Mouse (Mus musculus): ENCODE measurements around the gene Tut1.
A peak's percentile ranks its signal among the peaks of the same experiment; 100 is the strongest.
"Not testable (repeated sequence)": the region's sequence is repeated elsewhere in the genome, so short reads cannot be mapped to it uniquely, and the experiment has no call there.

The Tut1 gene

DNA sequence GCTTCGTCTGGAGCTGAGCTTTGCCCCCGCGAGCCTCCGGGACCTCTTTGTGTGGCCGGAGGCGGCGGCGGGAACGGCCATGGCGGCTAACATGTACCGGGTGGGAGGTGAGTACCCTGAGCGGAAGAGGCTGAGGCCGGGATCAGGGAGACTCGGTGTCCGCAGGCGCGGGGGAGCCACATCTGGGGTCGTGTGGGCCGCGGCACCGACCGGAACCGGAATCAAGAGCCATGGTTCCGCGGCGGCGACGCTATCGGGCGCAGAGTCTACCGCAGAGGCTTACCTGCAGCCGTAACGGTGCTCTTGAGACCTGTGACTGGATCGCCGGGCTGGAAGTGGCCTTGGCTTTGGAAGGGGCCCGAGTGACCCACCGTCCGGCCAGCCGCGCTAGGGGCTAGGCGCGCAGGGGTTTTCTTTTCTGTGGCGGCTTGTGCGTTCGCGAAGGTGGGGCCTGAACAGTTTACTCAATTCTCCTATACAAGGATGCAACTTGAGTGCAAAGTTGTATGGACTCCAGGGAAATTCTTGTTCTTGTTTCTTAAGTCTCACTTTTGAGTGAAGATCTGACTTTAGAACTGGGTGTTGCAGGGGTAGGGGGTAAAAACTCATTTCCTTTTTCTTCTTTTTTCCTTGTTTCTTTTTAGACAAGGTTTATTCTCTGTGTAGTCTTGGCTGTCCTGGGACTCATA is 11.2 kb upstream of the Tut1 start:
- DNase-seq (ENCODE audit: extremely low read depth, insufficient read length, low spot score): peak; percentile 72

DNA sequence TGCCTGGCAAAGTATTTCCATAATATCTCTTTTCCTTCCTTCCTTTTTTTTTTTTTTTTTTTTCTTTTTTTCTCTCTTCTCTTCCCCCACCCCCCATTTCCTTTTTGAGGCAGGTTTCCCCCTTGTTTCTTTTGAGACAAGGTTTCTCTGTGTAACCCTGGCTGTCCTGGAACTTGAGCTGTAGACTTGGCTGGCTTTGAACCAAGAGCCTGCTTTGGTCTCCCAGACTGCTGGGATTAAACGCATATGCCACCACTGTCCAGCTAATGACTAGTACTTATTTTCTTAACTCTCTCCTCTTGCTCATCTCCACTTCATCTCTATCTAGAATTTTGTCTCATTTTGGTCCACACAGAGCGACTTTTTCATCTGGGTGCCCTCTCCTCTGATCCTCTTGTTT is 10.6 kb upstream of the Tut1 start:
- no peak for DNase-seq (ENCODE audit: extremely low read depth, insufficient read length, low spot score)

DNA sequence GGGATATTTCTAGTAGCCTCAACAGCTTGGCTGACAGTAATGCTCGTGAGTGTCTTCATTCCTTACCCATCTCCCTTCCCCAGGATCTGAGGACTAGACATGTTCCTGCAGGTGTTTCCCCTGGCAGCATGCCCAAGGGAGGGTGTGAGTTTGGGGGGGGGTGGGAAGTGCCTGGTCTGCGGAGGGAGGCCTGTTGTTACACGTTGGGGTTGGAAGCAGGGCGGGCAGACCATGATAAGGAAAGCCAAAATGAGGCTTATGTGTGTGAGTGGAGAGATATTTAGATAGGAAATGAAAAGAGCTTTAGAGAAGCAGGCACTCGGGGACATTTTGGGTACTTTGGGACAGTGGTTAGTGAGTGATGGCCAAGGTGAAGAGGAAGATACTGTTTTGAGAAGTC is 9.6 kb upstream of the Tut1 start:
- no peak for DNase-seq (ENCODE audit: extremely low read depth, insufficient read length, low spot score)

DNA sequence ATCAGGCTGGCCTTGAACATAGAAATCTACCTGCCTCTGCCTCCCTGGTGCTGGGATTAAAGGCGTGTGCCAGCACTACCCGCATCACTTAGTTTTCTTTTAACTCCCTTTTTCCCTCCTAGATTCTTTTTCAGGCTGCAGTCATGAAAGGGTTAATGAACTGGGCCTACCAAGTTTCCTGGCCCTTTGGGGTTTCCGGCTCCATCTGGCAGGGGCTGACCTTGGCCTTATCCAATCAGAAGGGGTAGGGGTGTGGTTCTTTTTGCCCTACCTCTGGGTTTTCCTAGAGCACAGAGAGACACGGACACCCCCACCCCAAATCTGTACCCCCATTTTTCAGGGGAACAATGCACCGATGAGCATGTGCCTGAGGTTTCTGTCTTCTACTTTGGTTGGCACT is 8.9 kb upstream of the Tut1 start:
- DNase-seq (ENCODE audit: extremely low read depth, insufficient read length, low spot score): no peak

DNA sequence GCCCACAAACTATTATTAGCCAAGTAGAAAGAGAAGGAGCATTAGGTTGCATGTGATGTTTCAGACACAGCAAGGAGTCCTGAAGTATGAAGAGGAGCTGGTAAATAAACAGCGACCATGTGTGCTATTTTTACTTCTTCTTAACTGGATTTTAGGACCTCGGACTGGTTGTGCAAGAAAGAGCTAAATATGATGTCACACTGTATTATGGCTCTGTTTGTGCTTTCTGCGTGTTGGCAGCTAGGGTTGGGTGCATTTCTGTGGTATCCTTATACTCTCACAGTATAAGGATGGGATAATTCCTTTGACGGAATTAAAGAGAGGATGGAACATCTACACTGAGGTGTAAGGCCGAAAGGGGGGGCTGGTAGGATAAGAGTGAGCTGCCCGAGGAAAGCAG is 8.4 kb upstream of the Tut1 start:
- DNase-seq (ENCODE audit: extremely low read depth, insufficient read length, low spot score): no peak

DNA sequence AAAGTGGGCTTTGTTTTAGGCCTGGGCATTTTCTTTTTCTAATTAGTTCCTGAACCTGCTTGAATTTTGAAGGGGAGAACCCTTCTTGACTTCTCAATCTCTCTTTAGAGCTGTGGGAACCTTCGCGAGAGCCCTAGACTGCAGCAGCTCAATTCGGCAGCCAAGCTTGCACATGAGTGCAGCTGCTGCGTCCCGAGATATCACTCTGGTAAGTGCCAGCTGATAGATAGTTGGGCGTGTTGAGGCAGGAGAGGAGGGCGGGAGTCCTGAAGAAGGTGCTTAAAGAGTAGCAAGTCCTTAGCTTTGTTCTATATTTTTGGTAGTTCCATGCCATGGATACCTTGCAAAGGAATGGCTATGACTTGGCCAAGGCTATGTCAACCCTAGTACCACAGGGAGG is 6.7 kb upstream of the Tut1 start:
- DNase-seq (ENCODE audit: extremely low read depth, insufficient read length, low spot score): no peak

DNA sequence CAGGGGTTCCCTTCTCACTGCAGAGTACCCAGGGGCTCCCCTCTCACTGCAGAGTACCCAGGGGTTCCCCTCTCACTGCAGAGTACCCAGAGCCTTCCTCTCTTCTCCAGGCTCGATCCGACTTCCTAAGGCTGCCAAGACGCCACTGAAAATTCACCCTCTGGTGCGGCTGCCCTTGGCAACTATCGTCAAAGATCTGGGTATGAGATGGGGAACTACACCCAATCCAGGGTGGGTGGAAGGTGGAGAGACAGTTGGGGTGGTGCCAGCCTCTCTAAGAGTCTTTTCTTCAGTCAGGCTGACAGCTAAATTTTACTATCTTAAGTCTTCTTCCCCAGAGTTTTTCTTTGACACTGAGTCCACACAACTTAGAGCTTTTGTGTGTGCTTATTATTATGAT is 3.5 kb upstream of the Tut1 start:
- no peak for DNase-seq (ENCODE audit: extremely low read depth, insufficient read length, low spot score)

DNA sequence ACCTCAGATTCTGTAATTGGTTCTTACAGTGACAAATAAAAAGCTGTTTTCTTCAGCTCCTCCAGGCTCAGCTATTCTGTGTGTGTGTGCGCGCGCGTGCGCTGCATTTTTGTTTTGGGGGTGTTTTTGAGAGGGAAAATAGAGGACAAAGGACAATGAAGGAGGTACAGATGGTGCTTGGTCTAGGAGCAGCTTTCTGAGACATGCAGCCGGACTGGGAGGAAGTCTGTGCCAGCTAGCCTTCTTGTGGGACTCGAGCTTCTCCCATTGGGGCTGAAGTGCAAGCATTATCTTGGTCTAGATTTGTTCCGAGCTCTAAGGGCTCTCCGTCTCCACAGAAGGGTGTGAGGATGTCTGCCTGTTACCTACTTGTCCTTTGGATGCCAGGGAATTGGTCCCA is 1.4 kb upstream of the Tut1 start:
- no peak for DNase-seq (ENCODE audit: extremely low read depth, insufficient read length, low spot score)

DNA sequence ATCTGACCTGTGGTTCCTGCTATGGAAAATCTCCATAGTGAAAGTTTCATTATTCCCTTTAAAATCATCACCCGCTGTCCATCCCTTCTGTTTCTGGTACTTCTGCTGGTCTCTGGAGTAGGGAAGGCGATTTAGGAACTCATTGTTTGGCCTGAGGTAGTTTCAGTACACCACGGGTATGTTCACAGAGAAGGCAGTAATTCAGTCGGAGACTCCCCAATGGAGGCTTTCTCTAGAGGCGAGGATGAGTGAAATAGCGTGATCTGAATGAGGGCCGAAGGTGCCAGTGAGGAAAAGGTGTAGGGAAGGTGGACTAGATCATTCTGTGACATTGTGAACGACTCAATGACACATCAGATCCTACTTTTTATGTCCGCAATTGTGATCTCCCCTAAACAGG is 524 bp downstream of the Tut1 start:
- DNase-seq (ENCODE audit: extremely low read depth, insufficient read length, low spot score): no peak

DNA sequence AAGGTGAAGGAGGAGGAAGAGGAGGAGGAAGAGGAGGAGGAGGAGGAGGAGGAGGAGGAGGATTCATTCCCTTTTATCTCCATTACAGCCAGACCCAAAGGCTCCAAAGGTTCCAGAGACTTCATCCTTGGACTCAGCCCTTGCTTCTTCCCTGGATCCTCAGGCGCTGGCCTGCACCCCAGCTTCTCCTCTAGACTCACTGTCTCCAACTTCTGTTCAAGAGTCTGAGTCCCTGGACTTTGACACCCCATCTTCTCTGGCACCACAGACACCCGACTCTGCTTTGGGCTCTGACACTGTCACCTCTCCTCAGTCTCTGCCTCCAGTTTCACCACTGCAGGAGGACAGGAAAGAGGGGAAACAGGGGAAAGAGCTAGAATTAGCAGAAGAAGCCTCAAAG is 8.6 kb downstream of the Tut1 start:
- no peak for DNase-seq (ENCODE audit: extremely low read depth, insufficient read length, low spot score)

DNA sequence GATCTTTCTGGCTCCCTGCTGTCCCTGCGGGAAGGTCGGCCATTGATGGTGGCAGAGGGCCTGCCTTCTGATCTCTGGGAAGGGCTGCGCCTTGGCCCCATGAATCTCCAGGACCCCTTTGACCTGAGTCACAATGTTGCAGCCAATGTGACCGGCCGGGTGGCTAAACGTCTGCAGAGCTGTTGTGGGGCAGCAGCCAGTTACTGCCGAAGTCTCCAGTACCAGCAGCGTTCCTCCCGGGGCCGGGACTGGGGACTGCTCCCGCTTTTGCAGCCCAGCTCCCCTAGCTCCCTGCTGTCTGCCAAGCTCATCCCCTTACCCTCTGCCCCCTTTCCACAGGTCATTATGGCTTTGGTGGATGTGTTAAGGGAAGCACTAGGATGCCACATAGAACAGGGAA is 11.4 kb downstream of the Tut1 start:
- no peak for DNase-seq (ENCODE audit: extremely low read depth, insufficient read length, low spot score)

DNA sequence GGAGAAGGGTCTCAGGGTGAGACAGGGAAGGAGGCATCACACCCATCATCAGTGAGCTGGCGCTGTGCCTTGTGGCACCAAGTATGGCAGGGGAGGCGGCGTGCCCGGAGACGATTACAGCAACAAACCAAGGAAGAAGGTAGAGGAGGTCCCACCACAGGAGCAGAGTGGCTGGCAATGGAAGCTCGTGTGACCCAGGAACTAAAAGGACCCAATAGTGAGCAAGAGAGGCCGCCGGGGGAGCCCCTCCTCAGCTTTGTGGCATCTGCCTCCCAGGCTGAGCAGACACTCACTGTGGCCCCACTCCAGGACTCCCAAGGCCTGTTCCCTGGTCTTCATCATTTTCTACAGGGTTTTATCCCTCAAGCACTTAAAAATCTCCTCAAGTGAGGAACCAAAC is 12.1 kb downstream of the Tut1 start:
- no peak for DNase-seq (ENCODE audit: extremely low read depth, insufficient read length, low spot score)

DNA sequence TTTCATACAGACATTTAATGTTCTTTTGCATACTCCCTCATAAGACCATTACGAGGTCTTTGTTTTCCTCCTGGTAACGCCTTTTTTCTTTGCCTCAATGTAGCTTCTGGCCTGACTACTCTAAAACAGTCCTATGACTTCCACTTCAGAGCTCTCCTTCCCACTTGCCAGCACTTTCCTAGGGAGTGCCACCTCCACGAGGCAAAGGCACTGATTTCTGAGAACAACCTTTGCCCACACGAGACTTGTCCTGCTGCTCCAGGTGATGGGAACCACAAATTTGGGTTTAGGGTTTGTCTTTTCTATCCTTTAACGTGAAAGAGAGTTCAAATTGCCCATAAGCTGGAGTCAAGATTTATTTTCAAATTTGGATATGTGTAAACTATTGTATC is 12.5 kb downstream of the Tut1 start:
- DNase-seq (ENCODE audit: extremely low read depth, insufficient read length, low spot score): no peak

DNA sequence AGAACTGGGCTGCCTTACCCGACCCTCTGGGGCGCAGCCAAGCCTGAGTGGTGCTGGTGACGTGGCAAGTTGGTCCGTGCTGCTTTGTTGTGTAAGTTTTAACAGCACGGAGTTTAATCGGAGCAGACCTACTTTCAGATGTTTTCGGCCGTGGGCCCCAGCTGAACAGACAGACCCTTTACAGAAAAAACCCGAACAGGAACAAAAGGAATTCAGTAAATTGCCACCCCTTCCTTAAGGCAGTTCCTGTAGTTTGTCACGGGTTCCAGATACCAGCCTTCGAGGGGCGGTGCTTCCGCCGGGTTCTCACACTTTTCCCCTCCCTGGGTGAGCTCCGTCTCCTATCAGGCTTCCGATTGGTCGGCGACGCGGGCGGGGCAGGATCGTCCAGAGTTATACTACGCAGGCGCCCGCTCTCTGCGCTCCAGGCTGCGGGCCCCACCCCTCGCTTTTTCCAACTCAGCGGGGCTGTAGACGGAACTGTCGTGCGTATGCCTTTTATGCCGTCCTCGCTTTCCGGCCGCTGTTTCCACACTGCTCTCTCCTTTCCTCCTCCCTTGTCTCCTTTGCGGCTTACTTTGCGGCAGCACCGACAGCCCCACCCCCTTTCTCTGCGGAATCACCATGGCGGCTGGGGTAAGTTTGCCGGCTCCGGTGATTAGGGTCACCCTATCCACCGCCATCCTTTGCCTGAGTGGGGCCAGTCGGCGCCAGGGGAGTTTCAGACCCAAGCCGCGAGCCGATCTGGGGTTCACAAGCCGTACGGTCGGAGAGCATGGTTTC is 13.1 kb downstream of the Tut1 start, which contains the start of gene Eef1g:
Gene Eef1g (plus strand): TSS at position 452 of the 783 bp plus-strand sequence.
- DNase-seq (ENCODE audit: extremely low read depth, insufficient read length, low spot score): peak; percentile 100

DNA sequence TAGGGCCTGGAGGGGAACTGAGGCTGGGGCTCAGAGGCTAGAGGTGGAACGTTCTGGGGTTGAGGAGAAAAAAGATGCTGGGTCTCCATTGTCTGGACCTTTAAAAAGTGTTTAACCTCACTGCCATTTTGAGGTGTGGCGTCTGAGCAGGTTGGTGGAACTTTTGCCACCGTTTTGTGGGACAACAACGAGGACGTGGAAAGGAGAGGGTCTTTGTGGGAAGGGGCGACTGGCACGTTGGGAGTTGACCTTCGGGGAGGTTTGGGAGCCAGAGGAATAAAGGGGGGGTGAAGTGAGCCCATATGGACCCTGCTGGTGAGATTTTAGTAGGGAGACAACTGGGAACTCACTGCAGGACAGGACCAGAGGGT is 13.7 kb downstream of the Tut1 start:
- DNase-seq (ENCODE audit: extremely low read depth, insufficient read length, low spot score): no peak

DNA sequence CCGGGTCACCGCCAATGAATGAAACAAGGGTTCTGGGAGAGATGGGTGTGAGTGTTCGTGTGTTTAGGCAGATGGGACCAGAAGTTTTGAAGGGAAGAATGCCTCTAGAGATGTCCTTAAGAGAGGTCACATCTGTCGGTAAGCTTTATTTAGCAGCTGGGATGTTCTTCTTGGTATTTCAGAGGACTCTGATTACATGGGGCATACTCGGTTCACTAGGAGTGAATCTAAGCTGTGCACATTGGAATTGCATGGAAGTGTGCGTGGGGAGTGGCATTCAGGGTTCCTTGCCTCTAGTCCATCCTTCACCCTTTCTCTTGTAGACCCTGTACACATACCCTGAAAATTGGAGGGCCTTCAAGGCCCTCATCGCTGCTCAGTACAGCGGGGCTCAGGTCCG is 14.2 kb downstream of the Tut1 start:
- DNase-seq (ENCODE audit: extremely low read depth, insufficient read length, low spot score): no peak

DNA sequence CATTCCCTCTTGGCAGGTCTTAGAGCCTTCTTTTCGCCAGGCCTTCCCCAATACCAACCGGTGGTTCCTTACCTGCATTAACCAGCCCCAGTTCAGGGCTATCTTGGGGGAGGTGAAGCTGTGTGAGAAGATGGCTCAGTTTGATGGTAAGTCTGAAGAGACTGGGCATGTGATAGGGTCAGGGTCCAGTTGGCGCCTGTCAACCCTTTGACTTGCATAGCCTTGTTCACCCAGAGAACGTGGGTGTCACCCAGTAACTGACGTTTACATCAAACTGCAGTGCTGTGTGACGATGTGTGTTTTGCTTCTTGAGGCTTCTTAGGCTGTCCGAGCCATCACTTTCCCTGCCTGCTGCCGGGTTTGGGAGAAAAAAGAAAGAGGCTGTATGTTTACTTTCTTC is 18.8 kb downstream of the Tut1 start:
- not testable (repeated sequence) for DNase-seq (ENCODE audit: extremely low read depth, insufficient read length, low spot score)

DNA sequence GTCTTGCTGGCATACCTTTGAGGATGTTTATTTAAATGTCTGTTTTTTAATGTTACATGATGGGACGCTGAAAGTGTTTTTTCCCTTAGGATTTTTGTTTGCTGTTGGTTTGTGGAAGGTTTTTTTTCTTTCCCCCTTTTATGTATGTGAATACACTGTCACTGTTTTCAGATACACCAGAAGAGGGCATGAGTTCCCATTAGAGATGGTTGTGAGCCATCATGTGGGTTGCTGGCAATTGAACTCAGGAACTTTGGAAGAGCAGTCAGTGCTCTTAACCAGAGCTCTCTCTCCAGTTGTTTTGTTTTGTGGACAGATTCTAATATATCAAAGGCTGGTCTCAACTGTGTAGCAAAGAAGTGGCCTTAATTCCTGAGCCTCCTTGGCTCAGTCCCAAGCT is 21.0 kb downstream of the Tut1 start:
- no peak for DNase-seq (ENCODE audit: extremely low read depth, insufficient read length, low spot score)

DNA sequence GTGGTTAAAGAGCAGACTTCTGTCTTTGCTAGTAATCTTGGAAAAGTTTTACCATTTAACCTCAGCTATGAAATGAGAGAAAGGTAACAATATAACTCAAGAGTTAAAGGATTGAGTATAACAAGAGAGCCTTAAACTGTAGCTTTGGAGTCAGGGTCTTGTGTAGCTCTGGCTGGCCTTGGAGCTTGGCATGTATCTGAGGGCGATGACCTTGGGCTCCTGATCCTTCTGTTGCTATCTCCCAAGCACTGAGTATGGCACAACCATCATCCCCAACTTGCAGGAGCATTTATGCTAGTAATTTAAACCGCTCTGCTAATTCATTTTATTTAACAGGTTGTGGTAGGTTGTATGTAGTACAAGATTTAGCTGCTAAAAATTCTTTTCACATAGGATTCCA is 21.8 kb downstream of the Tut1 start:
- DNase-seq (ENCODE audit: extremely low read depth, insufficient read length, low spot score): no peak

DNA sequence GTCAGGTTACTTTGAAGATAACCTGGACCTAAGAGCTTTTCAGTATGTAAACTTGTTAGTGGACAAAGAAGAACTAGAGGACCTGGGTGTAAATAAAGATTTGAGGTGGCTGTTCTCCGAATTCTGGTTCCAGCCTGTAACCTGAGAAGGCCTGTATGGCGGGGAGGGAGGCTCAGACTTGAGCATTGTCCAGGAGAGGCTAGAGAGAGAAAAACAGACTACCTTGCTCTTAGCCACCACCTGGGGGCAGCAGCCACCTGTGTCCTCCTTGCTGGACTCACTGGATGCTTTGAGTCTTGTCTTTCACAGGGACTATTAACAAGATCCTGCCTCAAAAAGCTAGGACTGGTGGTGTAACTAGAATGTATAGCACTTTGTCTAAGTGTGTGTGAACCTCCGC is 22.9 kb downstream of the Tut1 start:
- peak; percentile 52 for DNase-seq (ENCODE audit: extremely low read depth, insufficient read length, low spot score)

DNA sequence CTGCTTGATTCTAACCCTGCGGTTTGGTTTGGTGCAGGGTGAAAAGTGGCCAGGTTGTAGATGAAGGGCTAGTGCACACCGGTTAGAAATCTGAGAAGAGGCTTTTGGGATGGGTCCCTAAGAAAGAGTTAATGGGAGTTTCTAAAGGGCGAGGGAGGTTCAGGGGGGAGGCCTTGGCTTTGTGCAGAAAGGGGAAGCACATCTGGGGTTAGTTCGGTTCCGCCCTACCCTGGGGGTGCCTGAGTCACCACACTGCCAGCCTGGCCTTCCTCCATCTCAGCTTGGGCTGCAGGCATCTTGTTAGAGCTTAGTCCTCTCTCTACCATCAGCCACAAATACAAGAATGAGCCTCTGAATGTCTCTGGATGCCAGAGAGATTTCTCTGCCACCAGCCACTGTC is 27.1 kb downstream of the Tut1 start:
- peak; percentile 81 for DNase-seq (ENCODE audit: extremely low read depth, insufficient read length, low spot score)

DNA sequence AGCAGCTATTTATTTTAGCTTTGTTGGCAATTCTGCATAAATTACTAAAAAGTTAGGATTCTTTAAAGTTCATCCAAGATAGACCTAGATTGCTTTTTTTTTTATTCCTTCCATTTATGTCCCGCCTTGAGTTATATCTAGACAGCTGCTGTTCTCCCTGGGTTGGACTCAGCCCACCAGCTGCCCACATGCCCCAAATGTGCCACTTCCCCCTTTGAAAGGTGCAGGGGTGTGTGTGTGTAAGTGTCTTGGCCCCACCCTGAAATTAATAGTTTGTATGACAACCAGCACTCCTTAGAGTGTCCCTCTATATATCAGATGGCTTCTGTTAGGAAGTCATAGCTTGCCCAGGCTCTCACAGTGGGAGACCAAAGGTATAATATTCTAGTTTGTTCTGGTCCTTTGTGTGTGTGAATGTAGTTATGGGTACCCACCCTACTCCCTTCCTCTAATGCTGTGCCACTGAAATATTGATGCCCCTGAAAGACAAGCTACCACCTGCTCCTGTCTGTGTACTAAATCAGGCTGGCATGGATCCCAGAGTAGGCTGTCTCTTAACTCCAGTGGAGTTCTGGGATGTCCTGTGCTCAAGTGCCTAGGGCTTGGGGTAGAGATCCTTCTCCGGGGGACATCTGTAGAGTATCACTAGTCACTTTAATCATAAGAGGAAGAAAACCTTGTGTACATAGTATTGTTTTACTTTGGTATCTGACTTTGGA is 28.0 kb downstream of the Tut1 start:
- DNase-seq (ENCODE audit: extremely low read depth, insufficient read length, low spot score): no peak

Measured in 3134 (cell line).